43 mouse cellular contexts compared by ENCODE assay signal in genomic region chrX:9274321-9274720, GRCm38 (mm10). TPM values are rescaled to one million over a fixed set of nuclear protein-coding genes. Genes with fewer than 3 reads are reported as not detected.
DNase-seq lines count a peak whose midpoint lies in the region; ATAC-seq lines count a peak whose summit lies in the region.
"Had no signal": no experiment of that assay in that cellular context is flagged by ENCODE, and none has a peak within 500 bp of the region (broad histone marks: within the 10 kb centered on the region; RNA-seq: fewer than 3 reads in every experiment).

No protein-coding gene starts in this region.

- no peak for ATAC-seq in heart, embryonic 13.5 days (ENCODE audit: extremely low read depth, insufficient number of reproducible peaks, low FRiP score, low TSS enrichment)
- peak; percentile 27 for ATAC-seq in liver, embryonic 13.5 days (ENCODE audit: low read depth)
- peak; percentile 42 for ATAC-seq in megakaryocyte-erythroid progenitor cell, adult 5-6 weeks (replicated peaks; ENCODE audit: low FRiP score, low TSS enrichment, poor library complexity, severe bottlenecking)
- ATAC-seq in forebrain, embryonic 13.5 days = no peak
- no peak for ATAC-seq in kidney, embryonic 14.5 days (ENCODE audit: low FRiP score, low TSS enrichment)
- ATAC-seq: activated CD4-positive, CD25-positive, alpha-beta regulatory T cell, adult 4 months; CD4-positive, CD25-positive, alpha-beta regulatory T cell, adult 4 months; forebrain, embryonic 15.5 days; intestine, embryonic 16.5 days; midbrain, embryonic 16.5 days had no signal

- H3K36me3 ChIP-seq in heart, embryonic 13.5 days = no peaks in the 10 kb centered on the region
- peaks cover 33% of the 10 kb centered on the region for H3K36me3 ChIP-seq in erythroblast, embryonic 14.5 days (ENCODE audit: control insufficient read depth)
- H3K36me3 ChIP-seq in liver, embryonic 13.5 days = no peaks in the 10 kb centered on the region; the same call in 1 of the 2 replicates
- H3K36me3 ChIP-seq in forebrain, embryonic 13.5 days (ENCODE audit: poor library complexity, severe bottlenecking) = no peaks in the 10 kb centered on the region
- no peaks in the 10 kb centered on the region for H3K36me3 ChIP-seq in kidney, embryonic 14.5 days (ENCODE audit: control insufficient read depth, insufficient read depth, low read length)
- H3K36me3 ChIP-seq: embryonic facial prominence, embryonic 13.5 days; forebrain, embryonic 15.5 days; heart, embryonic 15.5 days; hindbrain, embryonic 12.5 days; limb, embryonic 13.5 days; midbrain, embryonic 10.5 days had no signal

- no peak overlapping the region for H3K27ac ChIP-seq in heart, embryonic 13.5 days (replicated peaks)
- H3K27ac ChIP-seq in liver, embryonic 13.5 days = peak overlapping the region; percentile 94
- H3K27ac ChIP-seq in forebrain, embryonic 13.5 days = no peak overlapping the region
- H3K27ac ChIP-seq in kidney, embryonic 14.5 days (ENCODE audit: low read depth, low read length) = no peak overlapping the region
- H3K27ac ChIP-seq: embryonic facial prominence, embryonic 13.5 days; forebrain, embryonic 15.5 days; heart, embryonic 15.5 days; hindbrain, embryonic 12.5 days; layer of hippocampus, adult 2 months; limb, embryonic 13.5 days; midbrain, embryonic 10.5 days had no signal

- DNase-seq in heart, adult 9 months (ENCODE audit: low spot score in 2 of 2) = no peak
- DNase-seq in liver, embryonic 13.5 days = peak; percentile 33
- no peak for DNase-seq in lung, adult 18-20 months
- DNase-seq: adrenal gland, adult 2 months; cerebellum, adult 11 months; cerebellum, adult 9-10 months; cerebellum, postnatal 36 days; embryo, embryonic 11 days; gastrocnemius, postnatal 25 days; heart, adult 11 months; kidney, adult 9 months; kidney, postnatal 14 days; lung, embryonic 14.5 days; lung, postnatal 14 days; spleen, adult 18-20 months; thymus, adult 18-20 months; thymus, postnatal 36 days had no signal

- H3K4me2 ChIP-seq in heart, embryonic 13.5 days = peak overlapping the region; percentile 69; the same call in 1 of the 2 replicates
- H3K4me2 ChIP-seq in liver, embryonic 13.5 days = peak overlapping the region; percentile 65
- no peak overlapping the region for H3K4me2 ChIP-seq in forebrain, embryonic 13.5 days
- no peak overlapping the region for H3K4me2 ChIP-seq in kidney, embryonic 14.5 days (replicated peaks; ENCODE audit: low read depth, low read length)
- H3K4me2 ChIP-seq: embryonic facial prominence, embryonic 13.5 days; forebrain, embryonic 15.5 days; heart, embryonic 15.5 days; hindbrain, embryonic 12.5 days; limb, embryonic 13.5 days; lung, embryonic 14.5 days had no signal

- no peaks in the 10 kb centered on the region for H3K9me3 ChIP-seq in heart, embryonic 13.5 days
- peaks cover 8% of the 10 kb centered on the region for H3K9me3 ChIP-seq in erythroblast, embryonic 14.5 days (ENCODE audit: control insufficient read depth, low read length)
- H3K9me3 ChIP-seq in liver, embryonic 13.5 days (replicated peaks) = no peaks in the 10 kb centered on the region
- no peaks in the 10 kb centered on the region; the same call in 1 of the 2 replicates for H3K9me3 ChIP-seq in forebrain, embryonic 13.5 days (replicated peaks)
- H3K9me3 ChIP-seq in kidney, embryonic 14.5 days (ENCODE audit: control insufficient read depth, low read length) = no peaks in the 10 kb centered on the region
- H3K9me3 ChIP-seq: embryonic facial prominence, embryonic 13.5 days; forebrain, embryonic 15.5 days; heart, embryonic 15.5 days; hindbrain, embryonic 12.5 days; limb, embryonic 13.5 days; midbrain, embryonic 10.5 days had no signal

- no peak overlapping the region for H3K9ac ChIP-seq in heart, embryonic 13.5 days
- peak overlapping the region; percentile 90 for H3K9ac ChIP-seq in liver, embryonic 13.5 days
- no peak overlapping the region for H3K9ac ChIP-seq in forebrain, embryonic 13.5 days
- H3K9ac ChIP-seq in kidney, embryonic 14.5 days (ENCODE audit: low read depth, low read length) = no peak overlapping the region
- H3K9ac ChIP-seq: embryonic facial prominence, embryonic 13.5 days; forebrain, embryonic 15.5 days; heart, embryonic 15.5 days; hindbrain, embryonic 12.5 days; limb, embryonic 13.5 days; lung, embryonic 14.5 days had no signal

- H3K27me3 ChIP-seq in heart, embryonic 13.5 days (replicated peaks) = no peaks in the 10 kb centered on the region; the same call in 1 of the 2 replicates
- peaks cover 6% of the 10 kb centered on the region for H3K27me3 ChIP-seq in erythroblast, embryonic 14.5 days (ENCODE audit: control insufficient read depth)
- no peaks in the 10 kb centered on the region for H3K27me3 ChIP-seq in liver, embryonic 13.5 days
- no peaks in the 10 kb centered on the region for H3K27me3 ChIP-seq in forebrain, embryonic 13.5 days
- no peaks in the 10 kb centered on the region for H3K27me3 ChIP-seq in kidney, embryonic 14.5 days (ENCODE audit: control insufficient read depth, insufficient read depth, low read length)
- H3K27me3 ChIP-seq: forebrain, embryonic 15.5 days; heart, embryonic 15.5 days; hindbrain, embryonic 12.5 days; limb, embryonic 13.5 days had no signal

- WGBS in heart, embryonic 13.5 days = 62% methylated on average over 8 of the region's 8 CpGs
- WGBS in liver, embryonic 13.5 days (ENCODE audit: insufficient replicate concordance) = 46% methylated on average over 8 of the region's 8 CpGs
- 75% methylated on average over 8 of the region's 8 CpGs for WGBS in forebrain, embryonic 13.5 days
- 76% methylated on average over 8 of the region's 8 CpGs for WGBS in kidney, embryonic 14.5 days

- peak overlapping the region; percentile 66; the same call in 1 of the 2 replicates for H3K4me3 ChIP-seq in heart, embryonic 13.5 days
- H3K4me3 ChIP-seq in erythroblast, embryonic 14.5 days (replicated peaks) = peak overlapping the region; percentile 95
- H3K4me3 ChIP-seq in liver, embryonic 13.5 days (replicated peaks) = peak overlapping the region; percentile 77
- H3K4me3 ChIP-seq in forebrain, embryonic 13.5 days = no peak overlapping the region
- H3K4me3 ChIP-seq in kidney, embryonic 14.5 days (ENCODE audit: low read length) = no peak overlapping the region
- H3K4me3 ChIP-seq: embryonic facial prominence, embryonic 13.5 days; forebrain, embryonic 15.5 days; heart, embryonic 15.5 days; hindbrain, embryonic 12.5 days; layer of hippocampus, adult 2 months; limb, embryonic 13.5 days; midbrain, embryonic 10.5 days had no signal

- no peaks in the 10 kb centered on the region; the same call in 1 of the 2 replicates for H3K4me1 ChIP-seq in heart, embryonic 13.5 days
- peaks cover 31% of the 10 kb centered on the region for H3K4me1 ChIP-seq in erythroblast, embryonic 14.5 days (ENCODE audit: control insufficient read depth)
- peaks cover 19% of the 10 kb centered on the region for H3K4me1 ChIP-seq in liver, embryonic 13.5 days (replicated peaks)
- no peaks in the 10 kb centered on the region for H3K4me1 ChIP-seq in forebrain, embryonic 13.5 days
- no peaks in the 10 kb centered on the region for H3K4me1 ChIP-seq in kidney, embryonic 14.5 days (ENCODE audit: control insufficient read depth, insufficient read depth, low read length)
- H3K4me1 ChIP-seq: embryonic facial prominence, embryonic 13.5 days; forebrain, embryonic 15.5 days; hindbrain, embryonic 12.5 days; limb, embryonic 13.5 days; midbrain, embryonic 10.5 days had no signal

RNA-seq across cellular contexts. Expression of gene Xk, which starts 1.8 kb away (rescaled TPM):
- polyA plus RNA-seq in heart, embryonic 13.5 days (2015; fragmentation: Nextera tagmentation; extraction: Ambion mirVana) = 3.4 and 3.7 TPM in 2 replicates
- polyA plus RNA-seq in erythroblast, embryonic 14.5 days (2012) = 1.8 and 2.3 TPM in 2 replicates
- 18.2 and 26.5 TPM in 2 replicates for polyA plus RNA-seq in liver, embryonic 13.5 days (2015; fragmentation: Nextera tagmentation; extraction: Ambion mirVana)
- 45.8 and 46.1 TPM in 2 replicates for total RNA-seq in megakaryocyte-erythroid progenitor cell, adult 5-6 weeks (2014; fragmentation: Nextera tagmentation)
- total RNA-seq in megakaryocyte-erythroid progenitor cell, adult 5-6 weeks (2017) = 18.6 and 21.5 TPM in 2 replicates
- 2.5 and 3.1 TPM in 2 replicates for polyA plus RNA-seq in forebrain, embryonic 13.5 days (2015; fragmentation: Nextera tagmentation; extraction: Ambion mirVana)
- 1.1 and 2.0 TPM in 2 replicates for polyA plus RNA-seq in kidney, embryonic 14.5 days (2014; fragmentation: Nextera tagmentation; extraction: Ambion mirVana)

RNA-seq across cellular contexts. Expression of gene H2al1m, which starts 9.2 kb away (rescaled TPM):
- 0.31 and 0.91 TPM in 2 replicates for polyA plus RNA-seq in heart, embryonic 13.5 days (2015; fragmentation: Nextera tagmentation; extraction: Ambion mirVana)
- 0.25 and 0.67 TPM in 2 replicates for polyA plus RNA-seq in erythroblast, embryonic 14.5 days (2012)
- 1.5 and 1.8 TPM in 2 replicates for polyA plus RNA-seq in liver, embryonic 13.5 days (2015; fragmentation: Nextera tagmentation; extraction: Ambion mirVana)
- total RNA-seq in megakaryocyte-erythroid progenitor cell, adult 5-6 weeks (2014; fragmentation: Nextera tagmentation) = 8.3 and 18.6 TPM in 2 replicates
- total RNA-seq in megakaryocyte-erythroid progenitor cell, adult 5-6 weeks (2017) = not detected in 2 replicates
- not detected in 2 replicates for polyA plus RNA-seq in forebrain, embryonic 13.5 days (2015; fragmentation: Nextera tagmentation; extraction: Ambion mirVana)
- not detected in 2 replicates for polyA plus RNA-seq in kidney, embryonic 14.5 days (2014; fragmentation: Nextera tagmentation; extraction: Ambion mirVana)
- total RNA-seq: adrenal gland, adult 2 months; gastrocnemius, postnatal 25 days; heart, postnatal 25 days; layer of hippocampus, adult 2 months; left cerebral cortex, postnatal 36 days; neutrophil, adult 5-6 weeks had no signal
- polyA plus RNA-seq: embryonic facial prominence, embryonic 13.5 days; hindbrain, embryonic 12.5 days; intestine, embryonic 16.5 days; lung, embryonic 14.5 days; midbrain, embryonic 10.5 days; midbrain, embryonic 16.5 days; neural tube, embryonic 11.5 days; stomach, embryonic 16.5 days had no signal

RNA-seq across cellular contexts. Expression of gene Gm14862, which starts 17.6 kb away (rescaled TPM):
- 0.47 TPM in 1 of 2 replicates, not detected in the other for polyA plus RNA-seq in heart, embryonic 13.5 days (2015; fragmentation: Nextera tagmentation; extraction: Ambion mirVana)
- polyA plus RNA-seq in erythroblast, embryonic 14.5 days (2012) = 0.08 and 0.10 TPM in 2 replicates
- 3.6 and 3.7 TPM in 2 replicates for polyA plus RNA-seq in liver, embryonic 13.5 days (2015; fragmentation: Nextera tagmentation; extraction: Ambion mirVana)
- total RNA-seq in megakaryocyte-erythroid progenitor cell, adult 5-6 weeks (2014; fragmentation: Nextera tagmentation) = not detected in 2 replicates
- total RNA-seq in megakaryocyte-erythroid progenitor cell, adult 5-6 weeks (2017) = not detected in 2 replicates
- 0.24 TPM in 1 of 2 replicates, not detected in the other for polyA plus RNA-seq in forebrain, embryonic 13.5 days (2015; fragmentation: Nextera tagmentation; extraction: Ambion mirVana)
- polyA plus RNA-seq in kidney, embryonic 14.5 days (2014; fragmentation: Nextera tagmentation; extraction: Ambion mirVana) = not detected in 2 replicates
- total RNA-seq: adrenal gland, adult 2 months; adrenal gland, postnatal 4 days; gastrocnemius, adult 18-20 months; gastrocnemius, postnatal 25 days; heart, postnatal 25 days; layer of hippocampus, adult 2 months; layer of hippocampus, postnatal 25 days; left cerebral cortex, adult 8-10 months; left cerebral cortex, postnatal 36 days; neutrophil, adult 5-6 weeks had no signal
- polyA plus RNA-seq: adrenal gland, adult 2 months; embryonic facial prominence, embryonic 13.5 days; forebrain, embryonic 15.5 days; frontal cortex, adult 2 months; heart, embryonic 15.5 days; intestine, embryonic 16.5 days; limb, embryonic 13.5 days; neural tube, embryonic 11.5 days had no signal

Comparison
In these comparisons a context has a peak if more than half of its experiments do, and no peak if none do; other contexts are left out.
1. ATAC-seq: peak in liver, embryonic 13.5 days (single experiment) and megakaryocyte-erythroid progenitor cell, adult 5-6 weeks (single experiment); none in heart, embryonic 13.5 days (single experiment), forebrain, embryonic 13.5 days (single experiment) and kidney, embryonic 14.5 days (single experiment).
2. H3K4me2 ChIP-seq: peak in heart, embryonic 13.5 days (single experiment) and liver, embryonic 13.5 days (single experiment); none in forebrain, embryonic 13.5 days (single experiment) and kidney, embryonic 14.5 days (single experiment).
3. H3K4me3 ChIP-seq: peak in heart, embryonic 13.5 days (single experiment), erythroblast, embryonic 14.5 days (single experiment) and liver, embryonic 13.5 days (single experiment); none in forebrain, embryonic 13.5 days (single experiment) and kidney, embryonic 14.5 days (single experiment).